Mouse (Mus musculus) ES-Bruce4 (cell line): Measurements from ENCODE around the gene Mfap1a.

Experiments
- CTCF ChIP-seq: IDR thresholded peaks from one replicate; pipeline ENCODE4 v1.8.1; 2011; ENCODE audit warnings: low read depth, low read length
- EP300 ChIP-seq: IDR thresholded peaks from 2 replicates; pipeline ENCODE4 v1.6.1; 2011; ENCODE audit warnings: low read depth, low read length; ENCODE audit not compliant: insufficient read depth
- POLR2A ChIP-seq: IDR thresholded peaks from one replicate; pipeline ENCODE4 v1.8.1; 2011; ENCODE audit warnings: low read length; ENCODE audit not compliant: insufficient read depth

- no peak for TF ChIP-seq CTCF
- no peak for TF ChIP-seq POLR2A
- TF ChIP-seq EP300: no peak
Measured at GRCm38 (mm10) chr2:121444178-121444577, 62.3 kb downstream of the Mfap1a start, which contains the start of gene Ell3.
